Mouse (Mus musculus) adrenal gland, postnatal 10 days (tissue): ENCODE measurements around the gene Nlgn1. TPM values are rescaled to one million over a fixed set of nuclear protein-coding genes. Genes with fewer than 3 reads are reported as not detected.

Source experiments
- DNase-seq: peaks from one replicate; pipeline ENCODE4 v3.0.0; 2021; ENCODE audit warnings: mixed read lengths
- long read RNA-seq, 2 experiments: library from polyadenylated mRNA; stranded (forward); transcript quantifications; one replicate each; pipeline ENCODE4 v2.0.0; 2021
- total RNA-seq, 2 experiments: library from RNA; stranded (reverse); gene quantifications; 2 replicates each; pipeline ENCODE4 v1.2.3; 2021

The Nlgn1 gene
- total RNA-seq = 1 to 10 TPM; 1.3 to 1.9 TPM
- long read RNA-seq, experiment 1, partial matches to known transcripts = 0 of 2 reads
- long read RNA-seq, experiment 1, other reads (novel, unspliced or antisense) = 2 of 2 reads
- long read RNA-seq, experiment 2, partial matches to known transcripts = 0 of 1 reads
- long read RNA-seq, experiment 2, other reads (novel, unspliced or antisense) = 1 of 1 reads

- DNase-seq = no peak
Measured at GRCm38 (mm10) chr3:26332400-26333238, at the start of gene Nlgn1. Gene Nlgn1, minus strand, starts transcription at chr3:26332460.

- no peak for DNase-seq
Measured at GRCm38 (mm10) chr3:26378272-26378671, 46.0 kb upstream of the Nlgn1 start.

GRCm38 (mm10) chr3:26355082-26355481 is 22.8 kb upstream of the Nlgn1 start:
- DNase-seq = no peak

- no peak for DNase-seq
Measured at GRCm38 (mm10) chr3:26354483-26355030, 22.3 kb upstream of the Nlgn1 start.

- DNase-seq = no peak
Measured at GRCm38 (mm10) chr3:26337495-26337894, 5.2 kb upstream of the Nlgn1 start.

GRCm38 (mm10) chr3:26333239-26333811 is 1.1 kb upstream of the Nlgn1 start:
- DNase-seq = peak; percentile 5

- DNase-seq = peak; percentile 20
Measured at GRCm38 (mm10) chr3:26331177-26332061, 841 bp downstream of the Nlgn1 start.

- no peak for DNase-seq
Measured at GRCm38 (mm10) chr3:26330863-26331176, 1.4 kb downstream of the Nlgn1 start.

- no peak for DNase-seq
Measured at GRCm38 (mm10) chr3:26330019-26330418, 2.2 kb downstream of the Nlgn1 start.

GRCm38 (mm10) chr3:26324510-26324909 is 7.8 kb downstream of the Nlgn1 start:
- no peak for DNase-seq

GRCm38 (mm10) chr3:26317397-26317796 is 14.9 kb downstream of the Nlgn1 start:
- no peak for DNase-seq

- DNase-seq = no peak
Measured at GRCm38 (mm10) chr3:26297869-26298268, 34.4 kb downstream of the Nlgn1 start.

- peak; percentile 11 for DNase-seq
Measured at GRCm38 (mm10) chr3:26270894-26271795, 61.1 kb downstream of the Nlgn1 start.

- DNase-seq = no peak
Measured at GRCm38 (mm10) chr3:26246564-26246963, 85.7 kb downstream of the Nlgn1 start.

- no peak for DNase-seq
Measured at GRCm38 (mm10) chr3:26243274-26243673, 89.0 kb downstream of the Nlgn1 start.

- DNase-seq = no peak
Measured at GRCm38 (mm10) chr3:26230006-26230405, 102.3 kb downstream of the Nlgn1 start.

- peak; percentile 52 for DNase-seq
Measured at GRCm38 (mm10) chr3:26228827-26229226, 103.4 kb downstream of the Nlgn1 start.

GRCm38 (mm10) chr3:26228172-26228781 is 104.0 kb downstream of the Nlgn1 start:
- DNase-seq = no peak

- no peak for DNase-seq
Measured at GRCm38 (mm10) chr3:26223500-26223899, 108.8 kb downstream of the Nlgn1 start.

GRCm38 (mm10) chr3:26216231-26216630 is 116.0 kb downstream of the Nlgn1 start:
- peak; percentile 17 for DNase-seq

GRCm38 (mm10) chr3:26202702-26203101 is 129.6 kb downstream of the Nlgn1 start:
- no peak for DNase-seq
